Mouse (Mus musculus) MEL (cell line): Measurements from ENCODE around the gene Ptpre.

ENCODE experiments used
- CHD1 ChIP-seq: IDR thresholded peaks from 2 replicates; pipeline ENCODE4 v1.6.1; 2012; ENCODE audit warnings: low read depth, mild to moderate bottlenecking, inconsistent platforms, low read length, improper control_type of control experiment
- CTCF ChIP-seq, 3 experiments: IDR thresholded peaks in 2 of 3; conservative IDR thresholded peaks in 1 of 3; 2 replicates each; pipeline ENCODE4 v1.5.1; 2011 to 2012; ENCODE audit warnings: low read length in 3 of 3, low read depth in 2 of 3, mild to moderate bottlenecking in 2 of 3, improper control_type of control experiment in 1 of 3, inconsistent platforms in 1 of 3, mixed read lengths in 1 of 3, moderate library complexity in 1 of 3; ENCODE audit not compliant: control insufficient read depth in 1 of 3, insufficient read depth in 1 of 3, poor library complexity in 1 of 3, severe bottlenecking in 1 of 3
- E2F4 ChIP-seq: IDR thresholded peaks from 2 replicates; pipeline ENCODE4 v1.6.1; 2011; ENCODE audit warnings: low read depth, low read length, improper control_type of control experiment, borderline replicate concordance
- GATA1 ChIP-seq: IDR thresholded peaks from 2 replicates; pipeline ENCODE4 v1.6.1; 2011; ENCODE audit warnings: low read depth, low read length, improper control_type of control experiment
- KAT2A ChIP-seq: conservative IDR thresholded peaks from 2 replicates; pipeline ENCODE4 v1.6.1; 2012; ENCODE audit warnings: low read depth, low read length, improper control_type of control experiment, inconsistent platforms
- POLR2A ChIP-seq, 2 experiments: IDR thresholded peaks; 2 replicates each; pipeline ENCODE4 v1.6.1; 2011 to 2012; ENCODE audit warnings: low read length in 2 of 2, mild to moderate bottlenecking in 2 of 2, control low read depth in 1 of 2, improper control_type of control experiment in 1 of 2, low read depth in 1 of 2, moderate library complexity in 1 of 2; ENCODE audit not compliant: control insufficient read depth in 1 of 2, insufficient read depth in 1 of 2, poor library complexity in 1 of 2
- POLR2AphosphoS2 ChIP-seq: IDR thresholded peaks from 2 replicates; pipeline ENCODE4 v1.6.1; 2011; ENCODE audit warnings: low read length, improper control_type of control experiment
- TCF12 ChIP-seq: IDR thresholded peaks from 2 replicates; pipeline ENCODE4 v1.6.1; 2014; ENCODE audit warnings: low read depth, mild to moderate bottlenecking, inconsistent platforms, low read length, improper control_type of control experiment, moderate library complexity

- TF ChIP-seq CTCF (IDR thresholded peaks at IDR 0.05 in 2 of 3, conservative IDR thresholded peaks at IDR 0.05 in 1 of 3; ENCODE audit: control insufficient read depth in 1 of 3, insufficient read depth in 1 of 3, low read depth in 2 of 3, low read length in 3 of 3, poor library complexity in 1 of 3, severe bottlenecking in 1 of 3) (no peak), POLR2A (IDR thresholded peaks at IDR 0.05; ENCODE audit: control insufficient read depth in 1 of 2, insufficient read depth in 1 of 2, low read depth in 1 of 2, low read length in 2 of 2, poor library complexity in 1 of 2) (no peak), POLR2AphosphoS2 (no peak), TCF12 (no peak), GATA1 (no peak), E2F4 (no peak), KAT2A (no peak), CHD1 (no peak)
These were observed 28.7 kb downstream of the Ptpre start for GRCm38 (mm10) chr7:135566013-135566412.
